Mouse (Mus musculus) kidney, adult 11 months (tissue): ENCODE data around the gene 8030411F24Rik.
"Not testable (repeated sequence)": the region's sequence is repeated elsewhere in the genome, so short reads cannot be mapped to it uniquely, and the experiment has no call there.

Experiments used
- DNase-seq: peaks from one replicate; pipeline ENCODE4 v3.0.0; 2022

The 8030411F24Rik gene

DNA sequence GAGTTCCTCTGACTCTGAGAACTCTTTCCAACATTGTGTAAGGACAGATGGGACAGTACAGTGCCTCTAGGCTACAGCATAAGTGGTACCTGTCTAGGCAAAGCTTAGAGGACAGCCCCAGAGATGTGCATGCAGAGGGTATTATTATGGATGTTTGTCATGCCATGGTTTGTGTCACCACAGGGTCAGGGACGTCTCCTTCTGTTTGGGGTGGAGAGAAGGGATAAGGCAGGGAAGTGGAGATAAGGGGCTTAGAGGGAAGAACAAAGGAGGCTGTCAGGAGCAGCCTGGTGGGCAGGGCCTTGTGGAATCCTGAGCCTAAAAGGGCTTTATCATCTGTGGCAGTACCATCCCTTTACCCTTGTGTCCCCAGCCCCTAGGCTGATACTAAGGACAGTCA is at the start of gene 8030411F24Rik:
TSS of gene 8030411F24Rik (plus strand) at position 301 of the 400 bp plus-strand sequence.
- DNase-seq, result no peak

DNA sequence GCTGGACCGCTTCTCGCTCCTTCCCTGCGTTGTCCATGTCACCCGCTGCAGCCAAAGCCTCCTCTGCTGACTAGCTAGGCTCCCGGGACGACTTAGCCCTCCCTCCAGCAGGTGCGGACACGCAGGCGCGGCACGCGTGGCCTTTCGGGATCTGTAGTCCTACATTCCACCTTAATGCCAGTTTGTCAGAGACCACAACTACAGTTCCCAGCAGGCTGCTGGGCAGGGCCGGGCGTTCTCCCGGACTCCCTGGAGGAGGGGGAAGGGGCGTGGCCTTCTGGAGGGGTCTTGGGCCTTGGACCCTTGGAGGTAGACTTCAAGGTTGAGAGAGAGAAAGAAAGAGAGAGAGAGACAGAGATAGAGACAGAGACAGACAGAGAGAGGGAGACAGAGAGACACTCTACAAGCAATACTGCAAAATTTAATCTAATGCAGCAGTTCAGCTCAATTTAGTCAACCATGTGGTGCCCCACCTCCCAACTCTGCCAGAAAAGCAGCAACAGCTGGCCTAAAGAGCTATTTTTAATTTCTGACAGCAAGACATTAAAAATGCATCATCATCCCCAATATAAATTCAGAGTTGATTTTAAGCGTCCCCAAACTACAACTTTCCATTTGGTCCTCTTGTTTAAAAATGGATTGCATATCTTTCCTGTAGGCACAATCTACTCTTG is 49.3 kb upstream of the 8030411F24Rik start, which contains the start of gene Napb:
TSS of gene Napb (minus strand) at position 141 of the 674 bp plus-strand sequence.
- peak; percentile 96 for DNase-seq

DNA sequence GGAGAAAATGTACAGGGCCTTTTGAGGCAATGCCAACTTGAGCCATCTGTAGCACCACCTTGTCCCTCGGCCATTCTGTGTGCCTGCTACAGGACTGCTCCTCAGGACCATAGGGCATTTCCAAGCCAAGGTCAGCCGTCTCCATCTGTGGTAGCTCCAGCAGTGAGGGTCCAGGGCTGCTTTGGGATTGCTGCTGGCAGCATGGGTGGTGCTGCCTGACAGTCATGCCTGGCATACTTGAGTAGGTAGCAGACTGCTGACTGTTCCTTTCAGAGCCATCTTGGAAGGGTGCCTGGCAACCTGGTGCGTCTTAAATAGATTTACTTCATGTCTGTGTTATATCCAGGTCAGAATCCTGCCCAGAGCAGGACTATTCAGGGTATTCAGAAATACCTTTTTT is 38.8 kb upstream of the 8030411F24Rik start:
- DNase-seq, result peak; percentile 21

DNA sequence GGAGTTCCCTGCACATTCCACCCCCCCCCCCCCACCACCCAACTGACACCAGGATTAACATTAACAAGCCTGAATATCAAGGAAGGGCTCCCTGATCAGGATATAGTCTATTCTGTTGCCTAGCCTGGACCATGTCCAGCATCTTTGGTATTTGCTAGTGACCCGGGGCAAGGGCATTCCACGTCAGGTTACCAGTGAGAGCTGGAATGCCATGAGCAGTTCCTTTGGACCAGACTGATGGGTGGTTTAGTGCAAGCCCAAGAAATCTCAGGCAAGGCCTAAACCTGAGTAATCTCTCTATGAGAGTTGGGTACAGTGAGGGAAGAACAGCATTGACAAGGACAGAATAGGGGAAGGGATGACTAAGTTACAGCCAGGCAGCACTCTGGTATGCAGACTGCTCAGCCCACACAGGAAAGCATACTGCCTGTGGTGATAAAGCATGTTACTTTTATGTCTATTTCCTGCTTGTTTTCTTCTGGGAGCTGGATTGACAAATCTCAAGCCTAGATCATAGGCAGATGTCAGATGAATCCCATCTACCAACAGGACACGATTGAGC is 37.9 kb upstream of the 8030411F24Rik start:
- DNase-seq, result peak; percentile 40

DNA sequence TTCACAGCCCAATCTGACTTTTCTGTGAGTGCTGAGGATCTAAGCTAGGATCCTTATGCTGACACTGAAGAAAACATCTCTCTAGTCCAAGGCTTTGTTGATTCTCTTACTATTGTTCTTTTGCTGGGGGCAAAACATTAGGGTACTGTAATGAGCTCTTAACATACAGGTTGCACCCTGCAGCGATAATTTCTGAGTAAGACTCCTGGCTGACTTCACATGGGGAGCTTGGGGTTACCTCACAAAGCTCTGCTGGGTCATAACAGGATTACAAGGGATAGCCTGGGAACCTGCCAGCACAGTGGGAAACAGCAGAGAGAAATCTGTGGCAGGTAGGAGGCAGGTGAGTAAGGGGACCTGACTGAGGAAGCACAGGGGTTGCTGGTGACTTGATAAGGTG is 31.8 kb upstream of the 8030411F24Rik start, which contains the start of gene Cstl1:
TSS of gene Cstl1 (plus strand) at position 301 of the 400 bp plus-strand sequence.
- DNase-seq, result no peak

DNA sequence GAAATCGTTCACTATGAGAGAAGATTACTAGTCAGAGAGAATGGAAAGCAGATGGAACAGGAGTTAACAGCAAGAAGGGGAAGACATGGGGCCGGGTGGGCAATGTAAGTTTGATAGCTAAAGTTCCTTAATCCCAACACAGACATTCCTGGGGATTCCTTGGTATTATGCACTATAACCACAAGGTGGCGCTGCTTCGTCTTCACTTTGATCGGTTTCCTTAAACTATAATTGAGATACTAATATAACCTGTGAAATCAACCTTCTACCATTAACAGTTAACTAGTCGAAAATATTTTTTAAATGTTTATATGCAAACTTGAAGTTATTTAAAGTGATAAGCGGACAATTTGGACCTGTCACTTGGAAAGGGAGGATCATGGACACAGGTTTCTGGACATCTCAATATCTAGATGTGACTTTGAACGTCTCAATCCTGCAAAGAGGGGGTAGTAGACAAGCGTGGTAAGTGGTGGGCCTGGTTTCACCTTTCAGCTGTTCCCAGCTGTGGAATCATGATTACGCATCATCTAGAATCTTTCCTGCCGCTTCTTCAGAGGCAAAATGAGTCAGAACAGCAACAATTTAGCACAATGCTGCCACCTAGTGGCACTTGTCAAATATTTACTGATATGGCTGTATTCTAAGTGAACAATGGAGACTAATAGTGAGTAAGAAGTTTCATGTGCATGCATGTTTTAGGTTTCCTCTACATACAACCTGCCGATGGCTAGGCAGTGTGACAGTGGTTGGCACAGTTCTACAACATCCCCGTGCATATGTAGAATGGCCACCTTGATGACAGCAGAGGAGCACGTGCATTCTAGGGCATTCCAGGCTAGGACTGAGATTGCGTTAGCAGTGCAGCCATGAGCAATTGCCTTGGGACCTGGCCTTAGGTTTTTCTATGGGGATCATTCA is 29.7 kb upstream of the 8030411F24Rik start:
- DNase-seq, result peak; percentile 55

DNA sequence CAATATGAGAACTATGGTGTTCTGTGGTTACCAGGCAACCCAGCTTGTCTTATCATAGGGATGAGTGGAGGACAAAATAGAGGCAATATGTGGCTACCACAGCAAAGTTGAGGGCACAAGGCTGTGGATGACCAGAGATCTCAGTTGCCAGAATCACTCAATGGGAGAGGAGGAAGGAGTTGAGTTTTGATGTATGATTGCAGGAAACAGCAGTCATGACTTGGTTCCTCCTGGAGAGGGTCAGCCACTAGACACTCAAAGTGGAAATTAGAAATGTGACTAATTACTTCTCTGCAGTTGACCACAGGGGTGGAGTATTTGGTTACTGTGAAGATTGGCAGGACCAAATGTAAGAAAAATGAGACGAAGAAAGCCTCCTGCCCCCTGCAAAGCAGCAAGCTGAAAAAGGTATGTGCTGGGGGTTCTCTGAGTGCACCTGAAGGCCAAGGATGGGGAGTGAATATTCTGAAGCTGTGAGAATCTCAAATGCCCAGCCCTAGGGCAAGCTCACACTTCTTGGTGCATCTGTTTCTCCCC is 27.4 kb upstream of the 8030411F24Rik start:
- DNase-seq, result no peak

DNA sequence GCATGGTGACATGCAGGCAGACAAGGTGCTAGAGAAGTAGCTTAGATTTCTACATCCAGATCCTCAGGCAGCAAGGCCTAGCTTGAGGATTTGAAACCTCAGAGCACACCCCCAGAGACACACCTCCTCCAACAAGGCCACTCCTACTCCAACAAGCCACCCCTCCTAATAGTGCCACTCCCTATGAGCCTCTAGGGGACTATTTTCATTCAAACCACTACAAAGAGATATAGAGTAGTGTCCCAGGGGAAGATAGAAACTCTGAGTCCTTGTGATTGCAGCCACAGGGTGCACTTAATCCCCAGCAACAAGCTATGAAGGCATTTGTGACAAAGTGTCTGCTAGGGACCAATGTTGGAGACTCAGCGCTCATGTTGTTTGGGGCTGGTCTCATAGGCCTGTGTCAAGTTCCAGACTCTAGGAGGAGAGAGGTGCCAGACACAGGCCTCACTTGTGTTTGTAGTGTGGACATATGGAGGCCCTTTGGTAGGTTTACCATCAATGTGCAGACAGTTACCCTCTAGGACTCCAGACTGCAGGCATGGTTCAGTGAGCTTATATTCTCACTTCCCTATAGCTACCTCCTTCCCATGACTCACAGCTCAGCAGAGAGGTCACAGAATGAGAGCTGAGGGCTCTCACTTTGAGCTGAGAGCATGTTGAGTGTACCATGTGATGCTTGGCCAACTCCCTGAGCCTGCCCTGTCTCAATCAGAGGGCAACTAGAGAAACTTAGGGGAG is 18.0 kb upstream of the 8030411F24Rik start:
- DNase-seq, result no peak

DNA sequence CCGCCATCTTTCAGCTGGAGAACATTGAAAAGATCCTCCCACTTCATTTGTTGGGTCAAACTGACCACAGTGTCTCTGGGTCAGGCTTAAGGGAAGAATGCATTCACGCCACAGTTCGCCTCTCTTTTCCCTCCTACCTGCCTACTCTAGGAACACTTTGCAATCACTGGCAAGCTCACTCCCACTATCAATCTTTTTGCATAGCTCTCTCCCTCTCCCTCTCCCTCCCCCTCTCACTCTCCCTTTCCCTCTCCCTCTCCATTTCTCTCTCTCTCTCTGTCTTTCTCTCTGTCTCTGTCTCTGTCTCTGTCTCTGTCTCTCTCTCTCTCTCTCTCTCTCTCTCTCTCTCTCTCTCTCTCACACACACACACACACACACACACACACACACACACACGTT is 10.4 kb upstream of the 8030411F24Rik start, which contains the start of gene Cst11:
TSS of gene Cst11 (minus strand) at position 101 of the 400 bp plus-strand sequence.
- DNase-seq, result not testable (repeated sequence)

DNA sequence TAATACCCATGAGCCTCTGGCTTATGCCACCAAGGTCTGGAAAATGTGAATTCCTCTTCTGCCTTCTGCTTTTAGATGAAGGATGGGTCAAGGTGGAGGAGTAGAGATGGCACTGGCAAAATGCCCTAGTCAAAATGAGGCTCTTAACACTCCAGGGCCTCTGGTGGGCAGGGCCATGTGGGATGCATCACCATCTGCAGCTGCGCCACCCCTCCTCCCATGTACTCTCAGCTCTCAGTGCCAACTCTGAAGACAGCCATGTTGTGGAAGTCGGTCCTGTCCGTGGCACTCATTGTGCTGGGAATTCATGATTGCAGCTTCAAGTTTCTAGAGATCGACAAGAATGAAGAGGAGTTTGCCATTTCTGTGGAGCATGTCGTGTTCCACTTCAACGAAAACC is 7.3 kb downstream of the 8030411F24Rik start, which contains the start of gene Cst12:
TSS of gene Cst12 (plus strand) at position 220 of the 400 bp plus-strand sequence.
- no peak for DNase-seq

DNA sequence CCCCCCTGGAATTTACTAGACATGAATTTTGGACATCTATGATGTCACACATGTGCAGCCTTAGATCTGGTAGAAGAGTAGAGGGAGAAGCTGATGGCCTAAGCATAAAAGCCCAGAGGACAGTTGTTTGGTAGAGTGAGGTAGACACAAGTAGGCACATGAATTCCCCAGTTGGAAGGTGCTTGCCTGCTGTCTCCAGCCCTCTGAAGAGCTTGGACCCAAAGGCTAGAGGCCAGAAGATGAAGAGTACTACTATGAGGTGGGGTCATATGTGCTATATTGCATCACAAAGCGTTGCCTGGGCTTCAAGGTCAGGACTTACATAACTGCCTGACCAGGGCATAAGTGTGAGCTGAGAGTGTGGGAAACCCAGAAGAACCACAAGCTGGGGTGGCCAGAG is 16.7 kb downstream of the 8030411F24Rik start, which contains the start of gene Cst8:
TSS of gene Cst8 (plus strand) at position 301 of the 400 bp plus-strand sequence.
- no peak for DNase-seq

DNA sequence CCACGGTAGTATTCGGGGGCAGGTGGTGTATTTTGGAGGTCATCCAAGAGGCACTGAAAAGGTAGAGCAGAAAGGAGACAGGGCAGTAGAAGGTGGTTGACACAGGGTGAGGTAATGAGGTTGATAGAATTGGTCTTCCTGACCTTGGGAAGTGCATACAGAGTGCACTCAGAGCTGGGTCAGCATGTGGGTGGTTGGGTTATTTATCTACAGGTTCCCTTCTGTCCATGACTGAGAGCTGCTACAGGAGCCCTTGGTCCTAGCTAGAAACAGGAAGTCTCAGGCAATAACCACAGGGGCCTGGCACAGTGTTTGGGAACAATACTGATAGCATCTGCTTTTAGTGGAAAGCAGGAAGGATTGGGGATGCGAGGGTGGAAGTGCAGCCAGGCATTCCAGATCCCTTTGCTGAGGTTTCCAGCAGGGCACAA is 19.7 kb downstream of the 8030411F24Rik start:
- peak; percentile 6 for DNase-seq

DNA sequence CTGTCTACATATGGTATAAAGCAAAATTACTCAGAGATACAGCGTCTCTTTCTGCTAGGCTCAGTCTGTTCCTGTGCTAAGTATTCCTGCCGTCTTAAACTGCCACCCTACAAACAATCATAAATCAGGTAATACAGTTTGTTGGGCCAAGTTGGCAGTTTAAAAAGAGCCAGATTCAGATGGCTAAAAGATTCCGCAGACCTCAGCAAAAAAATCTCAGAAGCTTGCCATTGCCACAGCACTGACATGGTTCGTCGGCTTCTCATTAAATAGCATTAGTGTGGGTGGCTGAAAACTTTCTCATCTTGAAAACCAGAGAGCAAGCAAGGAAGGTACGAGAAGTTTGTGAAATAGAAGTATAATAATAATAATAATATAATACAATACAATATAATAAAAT is 24.9 kb downstream of the 8030411F24Rik start:
- no peak for DNase-seq

DNA sequence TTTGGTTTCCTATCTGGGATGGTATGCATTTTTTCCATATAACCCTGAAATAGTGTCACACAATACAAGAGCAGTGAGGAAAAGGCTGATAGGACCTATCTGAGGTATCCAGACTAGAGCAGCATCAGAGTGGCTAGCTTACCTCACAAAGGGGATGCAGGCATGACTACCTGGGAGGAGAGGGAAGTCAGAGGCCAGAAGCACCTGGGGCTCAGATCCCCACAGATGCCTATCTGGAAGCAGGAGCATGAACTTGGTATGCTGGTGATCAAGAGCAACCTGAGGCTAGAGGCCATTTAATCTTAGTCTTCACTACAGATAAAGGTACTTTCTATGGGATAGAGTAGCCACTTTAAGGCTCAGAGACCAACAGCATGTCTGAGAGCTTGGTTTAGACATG is 38.1 kb downstream of the 8030411F24Rik start, which contains the start of gene Cst13:
TSS of gene Cst13 (plus strand) at position 173 of the 400 bp plus-strand sequence.
- DNase-seq, result no peak

DNA sequence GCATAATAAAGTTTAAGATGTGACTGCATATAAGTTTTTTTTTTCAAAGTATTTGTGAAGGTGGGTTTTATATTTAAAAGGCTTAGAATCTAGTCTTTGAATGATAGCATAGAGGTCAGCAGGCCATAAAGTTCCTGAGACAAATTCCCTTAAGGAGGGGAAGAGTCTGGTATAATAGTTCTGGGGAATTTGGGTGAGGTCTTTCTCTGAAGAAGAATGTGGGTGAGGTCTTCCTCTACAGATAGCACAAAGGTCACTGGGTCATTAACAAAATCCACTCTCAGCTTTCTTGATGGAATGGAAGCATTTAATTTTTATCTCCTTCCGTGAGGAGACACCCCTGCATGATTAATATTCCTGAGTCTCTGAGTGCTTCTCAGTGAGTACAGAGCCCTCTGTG is 44.2 kb downstream of the 8030411F24Rik start:
- DNase-seq, result no peak

DNA sequence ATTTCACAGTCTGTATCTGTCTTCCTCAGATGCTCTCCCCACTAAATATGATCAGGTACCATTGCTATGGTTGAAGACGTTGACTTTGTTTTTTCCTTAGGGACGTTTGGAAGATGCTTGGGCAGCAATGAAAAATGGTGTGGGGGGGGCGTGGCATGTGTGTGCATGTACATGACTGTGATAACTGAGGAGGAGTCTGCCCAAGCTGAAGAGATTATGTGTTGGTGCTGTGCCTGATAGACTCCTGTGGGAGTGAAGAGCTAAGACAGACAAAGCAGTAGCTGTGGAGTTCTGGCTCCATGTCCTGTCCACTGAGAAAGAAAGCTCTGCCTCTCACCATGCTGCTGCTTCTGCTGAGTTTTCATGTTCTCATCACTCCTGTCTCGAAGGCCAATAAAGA is 53.1 kb downstream of the 8030411F24Rik start, which contains the start of gene Cst9:
TSS of gene Cst9 (plus strand) at position 236 of the 400 bp plus-strand sequence.
- no peak for DNase-seq
